Comparison of ENCODE assay signal across 10 mouse cellular contexts in genomic region chr6:120773149-120773628, GRCm38 (mm10). TPM values are rescaled to one million over a fixed set of nuclear protein-coding genes. Genes with fewer than 3 reads are reported as not detected.
DNase-seq lines count a peak whose midpoint lies in the region; ATAC-seq and TF ChIP-seq lines count a peak whose summit lies in the region.
"Had no signal": no experiment of that assay in that cellular context is flagged by ENCODE, and none has a peak within 500 bp of the region (broad histone marks: within the 10 kb centered on the region; RNA-seq: fewer than 3 reads in every experiment).

Gene Slc25a18 (plus strand): TSS chr6:120773578.

- H3K36me3 ChIP-seq in intestine, embryonic 14.5 days (ENCODE audit: control insufficient read depth, insufficient read depth, low read length) = no peaks in the 10 kb centered on the region; the same call in 1 of the 2 replicates
- no peaks in the 10 kb centered on the region for H3K36me3 ChIP-seq in intestine, embryonic 16.5 days (ENCODE audit: control insufficient read depth, insufficient read depth, low read length)
- H3K36me3 ChIP-seq in forebrain, embryonic 10.5 days (replicated peaks) = peaks cover 42% of the 10 kb centered on the region
- no peaks in the 10 kb centered on the region for H3K36me3 ChIP-seq in midbrain, postnatal 0 days (ENCODE audit: insufficient read depth, low read length)
- H3K36me3 ChIP-seq in limb, embryonic 10.5 days = peaks cover 47% of the 10 kb centered on the region
- H3K36me3 ChIP-seq: intestine, embryonic 15.5 days had no signal

- no peak for DNase-seq in intestine, embryonic 14.5 days (ENCODE audit: low spot score)
- no peak for DNase-seq in forebrain, embryonic 10.5 days (ENCODE audit: extremely low spot score, low spot score)
- peak; percentile 62 for DNase-seq in layer of hippocampus, adult 9-11 months
- peak; percentile 85 for DNase-seq in midbrain, postnatal 0 days (ENCODE audit: low spot score)
- DNase-seq in adrenal gland, adult 18-20 months (ENCODE audit: low spot score in 2 of 2) = no peak
- no peak for DNase-seq in limb, embryonic 10.5 days (ENCODE audit: low spot score)
- DNase-seq: liver, postnatal 0 days had no signal

- H3K4me1 ChIP-seq in intestine, embryonic 14.5 days (replicated peaks; ENCODE audit: control insufficient read depth, insufficient read depth, low read length) = no peaks in the 10 kb centered on the region
- peaks cover 3% of the 10 kb centered on the region; the same call in 1 of the 2 replicates for H3K4me1 ChIP-seq in intestine, embryonic 16.5 days (ENCODE audit: control insufficient read depth, insufficient read depth, low read length)
- peaks cover 20% of the 10 kb centered on the region for H3K4me1 ChIP-seq in forebrain, embryonic 10.5 days
- H3K4me1 ChIP-seq in midbrain, postnatal 0 days (ENCODE audit: insufficient read depth, low read length) = peaks cover 4% of the 10 kb centered on the region
- no peaks in the 10 kb centered on the region for H3K4me1 ChIP-seq in limb, embryonic 10.5 days
- H3K4me1 ChIP-seq: intestine, embryonic 15.5 days had no signal

- TF ChIP-seq CTCF in midbrain, postnatal 0 days (IDR thresholded peaks at IDR 0.05) = no peak

- no peaks in the 10 kb centered on the region for H3K9me3 ChIP-seq in intestine, embryonic 14.5 days (ENCODE audit: control insufficient read depth, low read length)
- no peaks in the 10 kb centered on the region for H3K9me3 ChIP-seq in intestine, embryonic 16.5 days (ENCODE audit: control insufficient read depth, low read length)
- H3K9me3 ChIP-seq in forebrain, embryonic 10.5 days = no peaks in the 10 kb centered on the region
- H3K9me3 ChIP-seq in midbrain, postnatal 0 days (ENCODE audit: low read length) = no peaks in the 10 kb centered on the region
- H3K9me3 ChIP-seq in limb, embryonic 10.5 days (replicated peaks) = no peaks in the 10 kb centered on the region
- H3K9me3 ChIP-seq: intestine, embryonic 15.5 days had no signal

- no peak within 1 kb of the TSS for H3K4me3 ChIP-seq in intestine, embryonic 14.5 days (ENCODE audit: low read depth, low read length)
- no peak within 1 kb of the TSS for H3K4me3 ChIP-seq in intestine, embryonic 16.5 days (ENCODE audit: low read length)
- no peak within 1 kb of the TSS for H3K4me3 ChIP-seq in forebrain, embryonic 10.5 days
- no peak within 1 kb of the TSS for H3K4me3 ChIP-seq in midbrain, postnatal 0 days (ENCODE audit: low read depth, low read length)
- H3K4me3 ChIP-seq in limb, embryonic 10.5 days = no peak within 1 kb of the TSS
- H3K4me3 ChIP-seq: intestine, embryonic 15.5 days had no signal

- no peak within 1 kb of the TSS for H3K4me2 ChIP-seq in intestine, embryonic 14.5 days (ENCODE audit: low read length)
- H3K4me2 ChIP-seq in intestine, embryonic 16.5 days (ENCODE audit: low read depth, low read length) = no peak within 1 kb of the TSS
- H3K4me2 ChIP-seq in midbrain, postnatal 0 days (ENCODE audit: low read depth, low read length, poor library complexity, severe bottlenecking) = peak within 1 kb of the TSS; percentile 3; the same call in 1 of the 2 replicates
- H3K4me2 ChIP-seq: intestine, embryonic 15.5 days had no signal

- H3K27ac ChIP-seq in intestine, embryonic 14.5 days (ENCODE audit: low read depth) = 0 out of 2 replicates have a peak within 1 kb of the TSS, but pooled peaks have one; percentile 14
- H3K27ac ChIP-seq in intestine, embryonic 16.5 days (ENCODE audit: low read length) = no peak within 1 kb of the TSS
- peak within 1 kb of the TSS; percentile 71 for H3K27ac ChIP-seq in forebrain, embryonic 10.5 days
- peak within 1 kb of the TSS; percentile 70 for H3K27ac ChIP-seq in midbrain, postnatal 0 days (ENCODE audit: low read depth, low read length)
- H3K27ac ChIP-seq in limb, embryonic 10.5 days = no peak within 1 kb of the TSS
- H3K27ac ChIP-seq: intestine, embryonic 15.5 days had no signal

- no peak for ATAC-seq in intestine, embryonic 14.5 days (replicated peaks; ENCODE audit: low FRiP score, low TSS enrichment, low read depth)
- ATAC-seq in intestine, embryonic 16.5 days = no peak
- ATAC-seq in midbrain, postnatal 0 days (ENCODE audit: low FRiP score) = peak; percentile 84
- no peak for ATAC-seq in activated CD4-positive, CD25-positive, alpha-beta regulatory T cell, adult 4 months
- ATAC-seq: intestine, embryonic 15.5 days; liver, postnatal 0 days had no signal

- H3K27me3 ChIP-seq in intestine, embryonic 14.5 days (replicated peaks; ENCODE audit: control insufficient read depth, insufficient read depth, low read length) = no peaks in the 10 kb centered on the region
- H3K27me3 ChIP-seq in intestine, embryonic 16.5 days (replicated peaks; ENCODE audit: control insufficient read depth, insufficient read depth, low read length) = no peaks in the 10 kb centered on the region
- H3K27me3 ChIP-seq in forebrain, embryonic 10.5 days (ENCODE audit: poor library complexity, severe bottlenecking) = no peaks in the 10 kb centered on the region
- H3K27me3 ChIP-seq in midbrain, postnatal 0 days (ENCODE audit: insufficient read depth, low read length) = no peaks in the 10 kb centered on the region
- no peaks in the 10 kb centered on the region for H3K27me3 ChIP-seq in limb, embryonic 10.5 days (ENCODE audit: low read depth, poor library complexity, severe bottlenecking)
- H3K27me3 ChIP-seq: intestine, embryonic 15.5 days had no signal

- H3K9ac ChIP-seq in intestine, embryonic 14.5 days (ENCODE audit: low read length) = no peak within 1 kb of the TSS
- no peak within 1 kb of the TSS for H3K9ac ChIP-seq in intestine, embryonic 16.5 days (ENCODE audit: low read depth, low read length)
- no peak within 1 kb of the TSS for H3K9ac ChIP-seq in midbrain, postnatal 0 days (replicated peaks; ENCODE audit: low read length, poor library complexity, severe bottlenecking)
- H3K9ac ChIP-seq: intestine, embryonic 15.5 days; liver, postnatal 0 days had no signal

- 55% methylated on average over 5 of the region's 5 CpGs for WGBS in intestine, embryonic 14.5 days
- 61% methylated on average over 5 of the region's 5 CpGs for WGBS in intestine, embryonic 16.5 days
- WGBS in forebrain, embryonic 10.5 days = 72% methylated on average over 5 of the region's 5 CpGs
- WGBS in midbrain, postnatal 0 days = 8% methylated on average over 5 of the region's 5 CpGs
- WGBS in limb, embryonic 10.5 days = 82% methylated on average over 5 of the region's 5 CpGs

RNA-seq across cellular contexts. Expression of gene Slc25a18, which starts in this region (rescaled TPM):
- polyA plus RNA-seq in intestine, embryonic 14.5 days (2014; fragmentation: Nextera tagmentation; extraction: Ambion mirVana) = 0.09 TPM in 2 replicates
- polyA plus RNA-seq in intestine, embryonic 16.5 days (2015; fragmentation: Nextera tagmentation; extraction: Ambion mirVana) = not detected in 2 replicates
- 0.14 and 0.29 TPM in 2 replicates for polyA plus RNA-seq in forebrain, embryonic 10.5 days (2016; fragmentation: Nextera tagmentation; extraction: Ambion mirVana)
- total RNA-seq in midbrain, postnatal 0 days (2014; rRNA removed) = 51.6 and 73.9 TPM in 2 replicates
- polyA plus RNA-seq in midbrain, postnatal 0 days (2015; fragmentation: Nextera tagmentation; extraction: Ambion mirVana) = 35.8 and 42.9 TPM in 2 replicates
- under 1 TPM in 1 of 2 experiments, not detected in 1; 0.26 TPM for total RNA-seq in adrenal gland, adult 18-20 months (2021)
- 0.08 and 0.19 TPM in 2 replicates for polyA plus RNA-seq in limb, embryonic 10.5 days (2016; fragmentation: Nextera tagmentation; extraction: Ambion mirVana)
- polyA plus RNA-seq in activated CD4-positive, CD25-positive, alpha-beta regulatory T cell, adult 4 months (2017; shearing (Covaris generic)) = under 1 TPM in 1 of 2 experiments, not detected in 1; 0.22 TPM
- polyA plus RNA-seq: liver, postnatal 0 days had no signal

Comparison
In these comparisons a context has a peak if more than half of its experiments do, and no peak if none do; other contexts are left out.
1. RNA of gene Slc25a18 (total RNA-seq): 51.6 to 73.9 TPM in midbrain, postnatal 0 days; 0.26 TPM in adrenal gland, adult 18-20 months; every median in the first group is over 10 times any median in the second.
2. RNA of gene Slc25a18 (polyA plus RNA-seq): 35.8 to 42.9 TPM in midbrain, postnatal 0 days; 0.14 to 0.29 TPM in forebrain, embryonic 10.5 days, 0.22 TPM in activated CD4-positive, CD25-positive, alpha-beta regulatory T cell, adult 4 months, 0.08 to 0.19 TPM in limb, embryonic 10.5 days, 0.09 TPM in intestine, embryonic 14.5 days and not detected in intestine, embryonic 16.5 days; every median in the first group is over 10 times any median in the second.
3. H3K27ac ChIP-seq: peak in intestine, embryonic 14.5 days (single experiment), forebrain, embryonic 10.5 days (single experiment) and midbrain, postnatal 0 days (single experiment); none in intestine, embryonic 16.5 days (single experiment) and limb, embryonic 10.5 days (single experiment).
4. DNase-seq: peak in layer of hippocampus, adult 9-11 months (single experiment) and midbrain, postnatal 0 days (single experiment); none in intestine, embryonic 14.5 days (single experiment), forebrain, embryonic 10.5 days (single experiment), adrenal gland, adult 18-20 months (0 of 2) and limb, embryonic 10.5 days (single experiment).